Mouse (Mus musculus): ENCODE results near the gene Lmbr1. TPM values are rescaled to one million over a fixed set of nuclear protein-coding genes. Genes with fewer than 3 reads are reported as not detected.

Lmbr1 gene
- polyA plus RNA-seq (2017; shearing (Covaris generic)) = 4.0 TPM

GRCm38 (mm10) chr5:29378298-29379036, at the start of gene Lmbr1:
Gene Lmbr1 (minus strand): TSS chr5:29378390.

DNA sequence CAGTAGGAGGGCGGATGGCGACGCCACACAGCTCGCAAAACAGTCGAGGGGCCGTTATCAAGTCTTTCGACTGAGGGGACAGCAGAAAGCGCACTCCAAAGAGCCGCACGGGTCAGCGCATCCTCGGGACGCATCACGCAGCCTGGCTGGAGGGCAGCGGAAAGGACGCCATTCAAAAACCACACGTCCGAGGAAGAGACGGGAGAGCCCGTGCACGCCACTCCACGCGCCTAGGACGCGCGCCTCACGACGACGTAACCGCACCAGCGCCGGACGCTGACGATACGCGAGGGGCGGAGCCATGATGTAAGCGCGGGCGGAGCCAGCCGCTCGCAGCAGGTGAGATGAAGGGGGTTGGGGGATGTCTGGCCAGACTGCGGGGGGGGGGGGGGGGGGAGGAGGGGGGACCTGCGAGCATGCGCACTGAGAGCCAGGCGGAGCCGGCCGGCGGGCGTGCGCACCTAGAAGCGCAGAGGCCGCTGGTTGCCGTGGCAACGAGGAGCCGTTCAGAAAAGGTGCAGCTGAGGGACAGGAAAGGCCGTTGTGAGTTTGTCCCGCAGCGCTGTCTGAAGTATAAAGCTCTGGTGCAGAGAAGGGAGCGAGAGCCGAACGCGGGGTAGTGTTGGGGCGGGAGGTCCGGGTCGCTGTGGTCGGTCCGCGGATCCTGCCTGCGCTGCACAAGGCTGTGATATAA, 182.5 kb downstream of the Lmbr1 start, which contains the start of gene Rnf32:
Gene Rnf32, plus strand, starts transcription at position 423 of the 694 bp plus-strand sequence.

Other genes with a start within 250 kb of the Lmbr1 start
- gene Rnf32, start 182.4 kb downstream of the Lmbr1 start, polyA plus RNA-seq (2017; shearing (Covaris generic)) = 17.8 TPM
- 30.7 TPM for gene Nom1, start 56.3 kb upstream of the Lmbr1 start, polyA plus RNA-seq (2017; shearing (Covaris generic))
- gene Mnx1, start 100.1 kb upstream of the Lmbr1 start, polyA plus RNA-seq (2017; shearing (Covaris generic)) = not detected
- gene Ube3c, start 190.9 kb upstream of the Lmbr1 start, polyA plus RNA-seq (2017; shearing (Covaris generic)) = 44.9 TPM

Data from effector memory CD4-positive, alpha-beta T cell, adult 5 months (primary cell).